14 mouse cellular contexts compared by ENCODE assay signal in genomic region chr5:123489935-123490334, GRCm38 (mm10). TPM values are rescaled to one million over a fixed set of nuclear protein-coding genes. Genes with fewer than 3 reads are reported as not detected.
DNase-seq lines count a peak whose midpoint lies in the region; ATAC-seq lines count a peak whose summit lies in the region.
"Had no signal": no experiment of that assay in that cellular context is flagged by ENCODE, and none has a peak within 500 bp of the region (broad histone marks: within the 10 kb centered on the region; RNA-seq: fewer than 3 reads in every experiment).

No protein-coding gene starts in this region.

- no peak for ATAC-seq in limb, embryonic 11.5 days (ENCODE audit: insufficient number of reproducible peaks, low FRiP score, low TSS enrichment, low read depth)
- ATAC-seq: forebrain, embryonic 14.5 days had no signal

- no peak overlapping the region for H3K9ac ChIP-seq in limb, embryonic 11.5 days (ENCODE audit: low read length)
- H3K9ac ChIP-seq: liver, embryonic 14.5 days had no signal

- 32% methylated on average over 9 of the region's 9 CpGs for WGBS in limb, embryonic 11.5 days
- WGBS in limb, embryonic 10.5 days: 51% methylated on average over 9 of the region's 9 CpGs

- H3K4me1 ChIP-seq in limb, embryonic 11.5 days (ENCODE audit: control insufficient read depth, insufficient read depth, low read length): peaks cover 11% of the 10 kb centered on the region
- H3K4me1 ChIP-seq in limb, embryonic 10.5 days: peaks cover 14% of the 10 kb centered on the region

- no peak overlapping the region for H3K27ac ChIP-seq in limb, embryonic 11.5 days (replicated peaks; ENCODE audit: low read depth, low read length)
- no peak overlapping the region for H3K27ac ChIP-seq in limb, embryonic 10.5 days
- H3K27ac ChIP-seq: liver, embryonic 14.5 days; midbrain, embryonic 12.5 days had no signal

- DNase-seq in embryo, embryonic 10.5 days (ENCODE audit: low spot score): peak; percentile 34
- no peak for DNase-seq in embryo, embryonic 10 days (ENCODE audit: low spot score)
- peak; percentile 42 for DNase-seq in limb, embryonic 11.5 days (ENCODE audit: low spot score)
- no peak for DNase-seq in limb, embryonic 10.5 days (ENCODE audit: low spot score)
- DNase-seq in heart, adult 9 months (ENCODE audit: low spot score in 2 of 2): peak; percentile 67 to 72
- peak; percentile 19 for DNase-seq in neural tube, embryonic 10.5 days (ENCODE audit: extremely low spot score, low spot score)
- no peak for DNase-seq in cerebellum, adult 9-11 months
- DNase-seq in right cerebral cortex, postnatal 14 days: no peak
- DNase-seq: kidney, postnatal 10 days; lung, postnatal 10 days had no signal

- no peaks in the 10 kb centered on the region for H3K27me3 ChIP-seq in limb, embryonic 11.5 days (ENCODE audit: control insufficient read depth, insufficient read depth, low read length)
- H3K27me3 ChIP-seq in limb, embryonic 10.5 days (ENCODE audit: low read depth, poor library complexity, severe bottlenecking): no peaks in the 10 kb centered on the region

- H3K4me2 ChIP-seq in limb, embryonic 11.5 days (ENCODE audit: low read depth, severe bottlenecking): no peak overlapping the region

- no peaks in the 10 kb centered on the region for H3K36me3 ChIP-seq in limb, embryonic 11.5 days (ENCODE audit: control insufficient read depth, insufficient read depth, low read length)
- no peaks in the 10 kb centered on the region for H3K36me3 ChIP-seq in limb, embryonic 10.5 days
- H3K36me3 ChIP-seq: midbrain, embryonic 12.5 days had no signal

- H3K9me3 ChIP-seq in limb, embryonic 11.5 days (ENCODE audit: control insufficient read depth, low read length): no peaks in the 10 kb centered on the region
- H3K9me3 ChIP-seq in limb, embryonic 10.5 days (replicated peaks): no peaks in the 10 kb centered on the region
- H3K9me3 ChIP-seq: midbrain, embryonic 12.5 days had no signal

- no peak overlapping the region for H3K4me3 ChIP-seq in limb, embryonic 11.5 days (ENCODE audit: low read depth, low read length)
- H3K4me3 ChIP-seq in limb, embryonic 10.5 days: no peak overlapping the region

RNA-seq across cellular contexts. Expression of gene Il31, which starts 0.6 kb away (rescaled TPM):
- not detected in 2 replicates for polyA plus RNA-seq in limb, embryonic 11.5 days (2014; fragmentation: Nextera tagmentation; extraction: Ambion mirVana)
- polyA plus RNA-seq in limb, embryonic 10.5 days (2016; fragmentation: Nextera tagmentation; extraction: Ambion mirVana): not detected in 2 replicates
- polyA plus RNA-seq: forebrain, embryonic 14.5 days; intestine, embryonic 14.5 days; liver, embryonic 14.5 days; midbrain, embryonic 12.5 days had no signal

RNA-seq across cellular contexts. Expression of gene Lrrc43, which starts 0.8 kb away (rescaled TPM):
- polyA plus RNA-seq in limb, embryonic 11.5 days (2014; fragmentation: Nextera tagmentation; extraction: Ambion mirVana): not detected in 2 replicates
- polyA plus RNA-seq in limb, embryonic 10.5 days (2016; fragmentation: Nextera tagmentation; extraction: Ambion mirVana): 0.08 TPM in 1 of 2 replicates, not detected in the other
- polyA plus RNA-seq: intestine, embryonic 14.5 days; liver, embryonic 14.5 days had no signal

RNA-seq across cellular contexts. Expression of gene B3gnt4, which starts 20.3 kb away (rescaled TPM):
- polyA plus RNA-seq in limb, embryonic 11.5 days (2014; fragmentation: Nextera tagmentation; extraction: Ambion mirVana): 0.23 and 0.60 TPM in 2 replicates
- 1.1 and 1.3 TPM in 2 replicates for polyA plus RNA-seq in limb, embryonic 10.5 days (2016; fragmentation: Nextera tagmentation; extraction: Ambion mirVana)
- polyA plus RNA-seq: liver, embryonic 14.5 days had no signal

RNA-seq across cellular contexts. Expression of gene Diablo, which starts 34.0 kb away (rescaled TPM):
- polyA plus RNA-seq in limb, embryonic 11.5 days (2014; fragmentation: Nextera tagmentation; extraction: Ambion mirVana): 120 and 124 TPM in 2 replicates
- polyA plus RNA-seq in limb, embryonic 10.5 days (2016; fragmentation: Nextera tagmentation; extraction: Ambion mirVana): 120 and 122 TPM in 2 replicates

RNA-seq across cellular contexts. Expression of gene Gm49027, which starts 35.4 kb away (rescaled TPM):
- polyA plus RNA-seq in limb, embryonic 11.5 days (2014; fragmentation: Nextera tagmentation; extraction: Ambion mirVana): 0.14 and 0.55 TPM in 2 replicates
- not detected in 2 replicates for polyA plus RNA-seq in limb, embryonic 10.5 days (2016; fragmentation: Nextera tagmentation; extraction: Ambion mirVana)

Comparison
In these comparisons a context has a peak if more than half of its experiments do, and no peak if none do; other contexts are left out.
1. DNase-seq: peak in embryo, embryonic 10.5 days (single experiment), limb, embryonic 11.5 days (single experiment), heart, adult 9 months (2 of 2) and neural tube, embryonic 10.5 days (single experiment); none in embryo, embryonic 10 days (single experiment), limb, embryonic 10.5 days (single experiment), cerebellum, adult 9-11 months (single experiment) and right cerebral cortex, postnatal 14 days (single experiment).